Mouse (Mus musculus) monocyte, adult 2 months (primary cell): ENCODE measurements around the gene Sema5a.

Source experiments
- DNase-seq, 2 experiments: peaks; one replicate each; pipeline ENCODE4 v3.0.0; 2022; ENCODE audit warnings: low spot score in 2 of 2, low read depth in 1 of 2

The Sema5a gene

DNA sequence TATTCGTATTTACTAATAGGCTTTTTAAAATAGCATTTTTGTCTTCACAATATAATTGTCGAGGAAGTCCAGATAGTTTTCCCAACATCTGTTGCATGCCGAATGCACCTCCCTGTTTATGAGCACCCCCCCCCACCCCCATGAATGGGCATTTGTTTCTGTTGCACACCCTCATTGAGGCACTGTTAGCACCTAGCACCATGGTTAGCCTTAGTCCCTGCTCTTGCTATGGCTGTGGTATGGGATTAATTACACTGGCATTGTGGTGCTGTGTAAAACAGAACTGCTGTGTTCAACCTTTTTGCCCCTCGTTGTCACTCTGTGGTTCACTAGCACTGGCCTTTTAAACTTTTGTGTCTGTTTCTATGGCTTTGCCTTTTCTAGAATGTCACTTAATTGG, 56.4 kb downstream of the Sema5a start:
- no peak for DNase-seq

DNA sequence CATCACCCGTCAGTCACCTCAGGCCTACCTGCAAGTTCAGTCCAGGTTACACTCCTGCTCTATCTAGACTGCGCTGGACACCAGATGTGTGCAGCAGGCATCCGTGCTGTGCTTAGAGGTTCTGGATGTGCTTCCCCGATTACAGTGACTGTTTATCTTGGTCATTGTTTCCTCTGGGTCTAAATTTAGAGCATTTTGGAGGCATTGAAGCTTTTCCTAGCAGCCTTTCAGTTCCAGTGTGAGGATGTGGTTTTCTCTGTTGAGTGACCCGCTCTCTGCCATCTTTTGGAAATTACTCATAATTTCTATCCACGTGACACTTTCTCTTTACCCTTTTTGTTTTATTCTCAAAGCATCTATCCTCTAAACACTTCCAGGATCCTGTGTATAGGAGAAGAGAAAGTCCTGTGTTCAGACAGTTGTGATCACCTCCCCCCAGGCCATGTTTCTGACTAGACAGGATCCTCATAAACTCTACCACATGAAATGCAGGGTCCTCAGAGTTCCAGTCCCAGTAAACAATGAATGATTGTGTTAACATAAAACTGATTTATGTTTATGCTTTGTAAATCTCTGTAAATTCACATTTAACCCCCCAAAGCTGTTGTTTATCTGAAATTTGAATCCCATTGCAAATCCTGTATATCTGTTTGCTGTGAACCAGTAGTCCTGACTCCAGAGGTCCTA, 62.1 kb downstream of the Sema5a start:
- DNase-seq, result no peak

- no peak for DNase-seq
Observed at GRCm38 (mm10) chr15:32310834-32311233, 66.2 kb downstream of the Sema5a start.

DNA sequence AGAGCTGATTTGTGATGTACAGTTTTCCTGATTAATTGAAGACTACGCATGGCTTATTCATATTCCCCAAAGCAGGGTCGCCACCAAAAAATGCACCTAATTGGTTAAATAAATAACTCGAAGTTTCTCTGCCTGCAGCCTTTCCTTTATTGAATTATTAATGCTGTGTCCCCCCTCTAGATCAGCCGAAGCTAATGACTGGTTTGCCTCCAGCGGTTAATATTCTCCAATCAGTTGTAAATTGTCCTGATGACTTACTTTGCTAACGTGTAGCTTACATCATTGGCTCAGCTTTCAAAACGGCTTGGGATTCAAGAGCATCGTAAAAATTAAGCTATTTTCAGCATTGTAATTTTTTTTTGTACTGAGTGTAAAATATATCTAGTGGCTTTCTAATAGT, 66.7 kb downstream of the Sema5a start:
- DNase-seq, result no peak

GRCm38 (mm10) chr15:32317074-32317473, 72.5 kb downstream of the Sema5a start:
- DNase-seq, result no peak

DNA sequence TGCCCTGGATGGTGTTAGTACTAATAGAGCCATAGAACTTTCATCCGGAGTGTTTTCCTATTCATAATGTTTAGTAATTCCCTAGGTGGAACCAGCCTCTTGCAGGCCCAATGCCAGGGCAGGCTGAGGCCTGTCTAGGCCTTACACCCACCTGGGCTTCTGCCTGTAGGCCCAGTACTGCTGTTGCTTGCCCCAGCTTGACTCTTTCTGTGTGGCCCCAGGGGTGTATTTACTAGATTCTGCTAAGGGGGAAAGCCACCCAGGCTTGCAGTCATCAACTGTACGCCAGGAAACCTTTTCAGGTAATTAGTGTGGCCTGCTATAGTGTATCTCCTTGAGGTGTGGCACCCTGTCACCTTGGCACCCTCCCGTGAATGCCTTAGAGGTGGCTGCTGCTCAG, 76.1 kb downstream of the Sema5a start:
- no peak for DNase-seq

DNA sequence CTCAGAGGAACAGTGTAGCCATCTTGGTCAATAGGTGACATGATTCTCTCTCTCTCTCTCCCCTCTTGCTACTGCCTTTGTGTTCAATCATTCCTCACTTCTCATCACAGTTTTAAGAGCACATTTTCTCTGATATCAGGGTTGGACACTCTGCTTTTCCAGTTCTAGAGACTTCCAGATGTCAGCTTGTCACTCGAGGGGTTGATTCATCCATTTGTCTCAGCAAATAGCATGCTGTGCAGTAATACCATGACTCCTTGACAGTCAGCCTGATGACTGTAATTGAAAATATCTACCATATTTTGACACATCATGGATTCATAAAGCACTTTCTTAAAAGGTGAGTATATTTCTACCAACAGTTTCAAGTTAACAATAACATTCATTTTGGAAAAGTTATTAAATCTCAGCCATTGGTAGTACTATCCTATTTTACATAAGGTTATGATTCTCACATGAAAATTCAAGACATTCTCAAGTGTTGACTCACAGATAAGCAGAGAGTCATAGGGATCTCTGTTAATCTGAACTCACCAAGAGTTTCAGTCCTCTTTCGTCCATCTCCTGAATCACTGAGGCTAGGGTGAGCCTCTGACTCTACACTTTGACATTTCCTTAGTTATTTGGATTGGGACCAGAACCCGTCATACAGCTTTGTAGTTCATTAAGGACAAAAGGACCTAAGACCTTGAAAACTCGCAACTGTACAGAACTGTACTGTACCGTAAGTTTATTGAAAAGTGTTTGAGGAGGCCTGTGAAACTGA, 78.0 kb downstream of the Sema5a start:
- DNase-seq, result no peak

DNA sequence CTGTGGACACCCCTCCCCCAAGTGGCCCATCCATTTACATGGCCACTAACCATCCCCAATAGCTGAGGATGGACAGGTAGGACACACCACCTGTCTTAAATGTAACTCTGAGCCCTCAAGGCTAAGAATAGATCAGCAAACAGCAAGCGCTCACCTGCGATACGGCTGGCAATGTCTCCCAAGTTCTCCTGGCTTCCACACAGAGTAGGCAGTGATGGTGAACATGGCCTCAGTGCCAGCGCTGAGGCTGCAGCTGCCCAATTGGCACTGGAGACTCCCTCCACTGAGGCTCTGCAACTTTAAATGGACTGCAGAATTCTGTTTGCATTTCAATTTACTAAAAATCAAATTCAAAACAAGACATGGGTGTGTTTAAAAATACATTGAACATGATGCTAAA, 78.6 kb downstream of the Sema5a start:
- DNase-seq, result no peak

GRCm38 (mm10) chr15:32324105-32324504, 79.5 kb downstream of the Sema5a start:
- DNase-seq, result no peak

- no peak for DNase-seq
Observed at GRCm38 (mm10) chr15:32328370-32329004, 83.9 kb downstream of the Sema5a start.

DNA sequence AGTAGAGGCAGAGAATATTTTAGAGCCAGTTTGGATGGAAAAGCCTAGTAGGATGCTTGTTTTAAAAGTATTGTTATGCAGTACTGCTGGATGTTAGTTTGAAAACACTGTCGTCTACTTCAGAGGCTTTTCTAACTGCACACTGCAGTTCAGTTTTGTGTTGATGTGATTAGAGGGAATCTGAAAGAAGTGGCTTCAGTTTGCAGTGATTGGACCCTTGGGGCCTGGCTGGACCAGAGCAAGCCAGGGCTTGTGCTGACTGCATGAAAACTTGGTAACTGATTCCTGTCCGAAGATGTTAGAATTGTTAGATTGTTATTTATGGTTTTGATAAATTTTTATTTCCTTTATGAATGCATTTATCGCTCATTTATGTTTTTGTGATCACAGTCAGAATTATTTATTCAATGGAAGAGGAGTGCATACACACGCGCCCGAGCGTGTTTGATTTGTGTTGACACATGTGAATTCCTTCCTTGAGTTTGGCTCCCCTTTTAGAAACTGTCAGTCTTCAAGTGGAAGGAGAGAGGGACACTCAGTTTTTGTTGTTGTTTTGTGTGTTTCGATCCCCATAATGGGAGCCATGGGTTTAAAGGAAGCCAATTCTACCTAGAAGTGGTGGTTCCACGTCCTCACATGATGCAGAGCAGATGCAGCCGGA, 85.2 kb downstream of the Sema5a start:
- no peak for DNase-seq

DNA sequence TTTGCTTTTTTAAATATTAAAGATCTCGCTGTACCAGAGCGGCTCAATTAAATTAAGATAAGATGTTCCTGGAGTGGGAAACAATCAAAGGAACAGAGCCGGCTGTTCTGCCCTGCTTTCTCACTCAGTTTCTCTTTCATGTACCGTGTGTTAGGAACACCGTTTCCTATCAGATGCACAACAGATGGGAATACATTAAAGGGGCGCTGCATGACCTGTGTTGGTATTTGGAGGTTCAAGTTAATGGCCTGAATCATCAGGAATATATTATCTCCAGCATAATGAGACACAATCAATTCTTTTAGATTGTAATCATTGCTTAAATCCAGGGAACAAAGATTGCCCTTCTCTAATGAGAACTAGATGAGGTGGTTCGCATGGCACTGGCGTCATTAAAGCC, 85.8 kb downstream of the Sema5a start:
- no peak for DNase-seq

GRCm38 (mm10) chr15:32331037-32331436, 86.4 kb downstream of the Sema5a start:
- DNase-seq, result no peak

DNA sequence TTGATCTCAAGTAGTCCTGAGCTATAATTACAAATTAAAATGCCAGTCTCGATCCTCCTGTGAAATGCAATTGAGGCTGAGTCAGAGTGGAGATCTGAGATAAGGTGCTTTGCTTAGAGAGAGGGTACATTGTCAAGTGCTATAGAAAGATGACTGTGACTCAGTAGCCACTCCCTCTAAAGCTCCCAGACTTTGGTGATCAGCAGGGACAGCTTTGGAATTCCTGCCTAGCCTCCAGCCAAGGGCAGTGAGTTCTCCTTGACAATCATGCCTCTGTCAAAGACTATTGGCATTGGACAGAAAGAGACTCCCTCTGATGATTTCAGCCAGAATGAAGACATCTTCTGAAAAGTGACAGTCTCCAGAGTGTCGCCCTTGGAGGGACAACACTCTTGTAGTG, 88.8 kb downstream of the Sema5a start:
- DNase-seq, result no peak

DNA sequence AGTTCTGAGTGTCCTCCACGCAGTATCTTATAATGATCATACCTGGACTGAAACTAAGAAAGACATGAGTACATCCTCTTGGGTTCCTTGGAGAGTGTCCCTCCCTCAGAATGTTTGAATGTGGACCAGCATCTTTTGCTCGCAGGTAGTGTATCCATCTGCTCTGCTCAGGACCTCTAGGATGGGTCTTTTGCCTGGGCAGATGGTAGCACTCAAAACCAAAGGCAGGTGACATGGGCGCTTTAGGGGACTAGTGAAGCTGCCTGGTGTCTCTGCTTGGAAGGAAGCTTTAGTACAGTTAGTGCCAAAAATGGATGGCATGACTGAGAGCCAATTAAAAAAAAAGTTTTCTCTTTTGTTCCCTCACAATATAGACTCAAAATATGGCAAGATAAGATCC, 93.2 kb downstream of the Sema5a start:
- no peak for DNase-seq

DNA sequence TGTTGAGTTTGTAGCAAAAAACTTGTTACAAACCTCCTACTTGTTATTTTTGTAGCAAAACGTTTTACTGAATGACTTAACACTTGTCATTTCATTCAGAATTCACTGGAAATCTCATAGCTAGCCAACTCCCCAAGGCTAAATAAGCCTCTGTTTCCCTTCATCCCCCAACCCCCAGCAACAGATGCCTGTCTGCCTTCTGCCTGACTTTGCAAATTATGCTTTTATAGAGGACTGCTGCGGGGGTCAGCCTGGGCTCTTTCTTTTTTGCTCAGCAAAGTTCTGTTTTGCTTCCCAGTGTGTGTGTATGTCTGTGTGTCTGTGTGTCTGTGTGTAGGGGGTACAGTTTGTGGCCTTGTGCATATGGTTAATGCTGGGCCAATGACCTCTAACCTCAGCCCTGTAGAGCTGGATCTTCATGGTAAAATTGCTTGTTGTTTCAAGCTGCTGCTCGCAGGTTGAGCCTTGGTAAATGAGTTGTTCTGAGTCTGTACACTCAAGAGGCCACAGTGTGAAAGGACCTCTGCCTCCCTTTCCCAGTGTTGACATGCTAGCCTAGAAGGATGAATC, 94.2 kb downstream of the Sema5a start:
- no peak for DNase-seq

GRCm38 (mm10) chr15:32339426-32339825, 94.8 kb downstream of the Sema5a start:
- no peak for DNase-seq

DNA sequence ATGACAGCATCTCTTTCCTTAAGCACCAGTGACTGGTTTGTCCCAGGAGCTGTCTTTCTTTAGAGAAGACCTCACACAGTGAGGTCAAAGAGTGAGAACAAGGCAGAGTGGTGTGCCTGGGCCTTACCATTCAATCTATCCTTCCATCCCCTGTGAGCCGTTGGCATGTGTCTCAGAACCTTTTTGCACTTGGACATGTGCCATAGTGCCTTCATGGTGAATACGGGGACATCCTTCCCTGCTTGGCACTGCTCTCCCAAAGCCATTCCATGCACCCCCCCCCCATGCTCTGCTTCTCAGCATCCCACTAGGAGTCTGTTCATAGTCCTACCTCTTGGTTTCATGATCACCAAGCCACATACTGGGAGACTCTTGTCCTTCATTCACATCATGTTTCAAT, 96.8 kb downstream of the Sema5a start:
- DNase-seq, result no peak

DNA sequence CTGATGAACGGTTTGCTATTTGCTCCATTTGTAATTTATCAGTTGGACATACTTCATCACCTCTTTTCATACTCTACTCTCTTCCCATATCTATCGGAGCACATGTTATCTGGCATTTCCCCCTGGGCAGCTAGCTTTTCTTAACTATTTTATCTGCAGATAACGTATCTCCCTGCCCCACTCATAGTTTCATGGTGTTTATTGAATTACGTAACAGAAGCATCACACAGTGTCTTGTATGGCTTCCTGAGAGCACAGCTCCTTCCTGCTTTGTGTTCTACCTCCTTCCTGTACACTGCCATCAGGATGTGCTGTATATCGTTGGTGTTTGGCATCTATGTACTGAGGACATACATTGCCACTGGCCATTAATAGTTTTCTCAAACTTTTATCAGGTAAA, 98.9 kb downstream of the Sema5a start:
- no peak for DNase-seq

- DNase-seq, result no peak
Observed at GRCm38 (mm10) chr15:32347315-32347714, 102.7 kb downstream of the Sema5a start.

- no peak for DNase-seq
Observed at GRCm38 (mm10) chr15:32349276-32349675, 104.7 kb downstream of the Sema5a start.

- DNase-seq, result no peak
Observed at GRCm38 (mm10) chr15:32352995-32353394, 108.4 kb downstream of the Sema5a start.
